Mouse (Mus musculus) hindbrain, embryonic 10.5 days (tissue): Measurements from ENCODE around the gene Ltbp4. TPM values are rescaled to one million over a fixed set of nuclear protein-coding genes. Genes with fewer than 3 reads are reported as not detected.

Source experiments
- DNase-seq: peaks from one replicate; pipeline ENCODE4 v3.0.0-alpha.2; 2017; ENCODE audit warnings: low spot score
- H3K27ac ChIP-seq: fragments of 300-500 bp; sonication (generic); 2 replicates; pipeline ENCODE4 v1.5.1; 2016; ENCODE audit warnings: mild to moderate bottlenecking, moderate library complexity
- H3K27me3 ChIP-seq: fragments of 300-500 bp; sonication (generic); 2 replicates; pipeline ENCODE4 v1.6.1; 2016; ENCODE audit warnings: mild to moderate bottlenecking; ENCODE audit not compliant: poor library complexity, insufficient read depth, severe bottlenecking
- H3K36me3 ChIP-seq: fragments of 300-500 bp; sonication (generic); 2 replicates; pipeline ENCODE4 v1.6.1; 2016; ENCODE audit warnings: mild to moderate bottlenecking, moderate library complexity
- H3K4me1 ChIP-seq: fragments of 300-500 bp; sonication (generic); replicated peaks from 2 replicates; pipeline ENCODE4 v1.6.1; 2016; ENCODE audit warnings: mild to moderate bottlenecking
- H3K4me3 ChIP-seq: fragments of 300-500 bp; sonication (generic); 2 replicates; pipeline ENCODE4 v1.5.1; 2016; ENCODE audit warnings: mild to moderate bottlenecking, moderate library complexity
- H3K9me3 ChIP-seq: fragments of 300-500 bp; sonication (generic); 2 replicates; pipeline ENCODE4 v1.6.1; 2016; ENCODE audit warnings: mild to moderate bottlenecking, moderate library complexity
- WGBS: fragments of 180-500 bp; shearing (Covaris S2); methylation state at CpG from one replicate; pipeline ENCODE4 v1.1.7; 2016; 5-methylcytosine and 5-hydroxymethylcytosine counted together
- polyA plus RNA-seq: library from polyadenylated mRNA; unstranded; fragments of >200 nt; fragmentation: Nextera tagmentation; extraction: Ambion mirVana; gene quantifications from 2 replicates; pipeline ENCODE4 v1.2.1, GENCODE M21; 2016

Gene Ltbp4
- polyA plus RNA-seq, 1 experiment from 2014 or later: 5.8 TPM

DNA sequence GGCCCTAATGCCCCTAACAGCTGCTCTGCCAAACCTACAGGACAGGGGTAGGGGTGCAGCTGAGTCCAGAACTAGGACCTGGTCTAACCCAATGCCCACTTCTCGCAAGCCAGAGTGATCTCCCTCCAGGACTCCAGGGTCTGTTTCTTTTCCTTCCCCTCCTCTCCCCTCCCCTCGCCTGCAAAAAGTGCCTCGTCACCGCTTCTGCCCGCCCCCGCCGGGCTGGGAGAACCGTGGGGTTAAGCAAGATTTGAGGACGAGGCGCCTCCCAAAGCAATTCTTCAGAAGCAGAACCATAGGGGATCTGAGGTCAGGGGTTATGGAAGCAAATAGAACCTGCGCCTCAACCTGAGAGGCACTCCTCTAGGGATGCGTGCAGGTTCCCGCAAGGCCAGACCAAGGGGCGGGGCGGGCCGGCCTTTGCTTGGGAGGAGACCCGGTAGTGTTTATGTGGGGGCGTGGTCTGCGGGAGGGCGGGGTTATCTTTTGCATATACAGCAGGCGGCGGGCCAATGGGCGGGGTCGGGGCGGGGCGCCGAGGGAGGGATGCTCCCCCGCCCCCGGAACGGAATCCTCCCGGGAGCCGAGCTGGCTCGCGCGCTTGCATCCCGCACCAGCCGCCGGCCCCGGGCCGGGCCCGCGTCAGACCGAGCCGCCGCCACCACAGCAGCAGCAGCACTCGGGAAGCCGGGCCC lies 79.1 kb downstream of the Ltbp4 start, which contains the start of gene Numbl:
TSS of gene Numbl (plus strand) at position 229 of the 695 bp plus-strand sequence.
- DNase-seq: peak; percentile 96
- Histone ChIP-seq H3K27ac (peak within 1 kb of the TSS; percentile 93), H3K27me3 (0 out of 2 replicates have a peak, but pooled peaks cover 3% of the 10 kb centered on the region), H3K36me3 (peaks cover 31% of the 10 kb centered on the region), H3K9me3 (no peaks in the 10 kb centered on the region), H3K4me3 (peak within 1 kb of the TSS; percentile 83), H3K4me1 (peaks cover 60% of the 10 kb centered on the region)
- WGBS: under 1% methylated on average over 47 of the region's 47 CpGs

DNA sequence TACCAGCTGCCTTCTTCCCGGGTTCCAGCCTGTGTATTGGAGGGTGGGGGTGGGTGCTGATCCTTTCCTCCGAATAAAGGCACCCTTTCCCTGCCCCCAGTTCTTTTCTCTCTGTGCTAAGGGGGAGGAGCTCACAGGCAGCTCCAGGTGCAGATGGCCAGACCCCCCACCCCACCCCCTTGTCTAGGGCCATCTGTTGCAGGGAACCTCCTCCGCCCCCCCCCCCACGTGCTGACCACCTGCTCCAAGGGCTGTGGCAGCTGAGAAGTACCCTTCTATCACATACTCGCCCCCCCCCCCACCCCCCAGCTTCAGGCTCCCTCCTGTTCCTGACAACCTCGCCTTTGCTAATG lies 79.7 kb downstream of the Ltbp4 start:
- Histone ChIP-seq H3K27ac (peak overlapping the region; percentile 93), H3K4me3 (peak overlapping the region; percentile 83), H3K4me1 (peaks cover 60% of the 10 kb centered on the region), H3K9me3 (no peaks in the 10 kb centered on the region), H3K36me3 (peaks cover 28% of the 10 kb centered on the region), H3K27me3 (0 out of 2 replicates have a peak, but pooled peaks cover 3% of the 10 kb centered on the region)
- WGBS: under 1% methylated on average over 6 of the region's 6 CpGs
- peak; percentile 68 for DNase-seq

- Histone ChIP-seq H3K9me3 (no peaks in the 10 kb centered on the region), H3K27me3 (0 out of 2 replicates have a peak, but pooled peaks cover 3% of the 10 kb centered on the region), H3K27ac (peak overlapping the region; percentile 93), H3K36me3 (peaks cover 27% of the 10 kb centered on the region), H3K4me1 (peaks cover 60% of the 10 kb centered on the region), H3K4me3 (peak overlapping the region; percentile 83)
- 11% methylated on average over 27 of the region's 27 CpGs for WGBS
- DNase-seq: peak; percentile 44
These were observed 80.2 kb downstream of the Ltbp4 start for GRCm38 (mm10) chr7:27257046-27257851.

GRCm38 (mm10) chr7:27255721-27256120 lies 81.8 kb downstream of the Ltbp4 start:
- 0 out of 2 replicates have a peak, but pooled peaks cover 3% of the 10 kb centered on the region for H3K27me3 ChIP-seq
- peaks cover 47% of the 10 kb centered on the region for H3K4me1 ChIP-seq
- no peak overlapping the region for H3K4me3 ChIP-seq
- no peaks in the 10 kb centered on the region for H3K9me3 ChIP-seq
- H3K36me3 ChIP-seq: peaks cover 32% of the 10 kb centered on the region
- H3K27ac ChIP-seq: peak overlapping the region; percentile 93; the same call in 1 of the 2 replicates
- WGBS: 75% methylated on average over 3 of the region's 3 CpGs
- peak; percentile 18 for DNase-seq

Other genes starting within 250 kb of the Ltbp4 start
- not detected in 2 replicates for gene Cyp2f2, start 217.8 kb downstream of the Ltbp4 start, polyA plus RNA-seq
- gene Cyp2t4, start 184.0 kb downstream of the Ltbp4 start, polyA plus RNA-seq: 0.10 TPM in 1 of 2 replicates, not detected in the other
- 81.2 and 97.4 TPM in 2 replicates for gene Egln2, start 170.9 kb downstream of the Ltbp4 start, polyA plus RNA-seq
- gene Rab4b, start 158.8 kb downstream of the Ltbp4 start, polyA plus RNA-seq: 66.0 and 92.2 TPM in 2 replicates
- gene Gm21983, start 156.6 kb downstream of the Ltbp4 start, polyA plus RNA-seq: 0.20 TPM in 1 of 2 replicates, not detected in the other
- gene Mia, start 156.5 kb downstream of the Ltbp4 start, polyA plus RNA-seq: 1.2 and 2.2 TPM in 2 replicates
- 3.6 and 4.3 TPM in 2 replicates for gene BC024978, start 141.9 kb downstream of the Ltbp4 start, polyA plus RNA-seq
- gene Snrpa, start 141.4 kb downstream of the Ltbp4 start, polyA plus RNA-seq: 393 and 408 TPM in 2 replicates
- 5.6 and 6.8 TPM in 2 replicates for gene Itpkc, start 109.0 kb downstream of the Ltbp4 start, polyA plus RNA-seq
- gene Coq8b, start 104.7 kb downstream of the Ltbp4 start, polyA plus RNA-seq: 22.4 and 27.2 TPM in 2 replicates
- gene Numbl, start 79.3 kb downstream of the Ltbp4 start, polyA plus RNA-seq: 28.9 and 53.1 TPM in 2 replicates
- gene Shkbp1, start 18.3 kb upstream of the Ltbp4 start, polyA plus RNA-seq: 76.3 and 87.4 TPM in 2 replicates
- 0.50 TPM in 1 of 2 replicates, not detected in the other for gene Gm20479, start 19.7 kb upstream of the Ltbp4 start, polyA plus RNA-seq
- gene Sptbn4, start 110.0 kb upstream of the Ltbp4 start, polyA plus RNA-seq: 0.33 and 0.34 TPM in 2 replicates
- gene Blvrb, start 110.3 kb upstream of the Ltbp4 start, polyA plus RNA-seq: 40.6 and 41.8 TPM in 2 replicates
- gene Sertad3, start 136.1 kb upstream of the Ltbp4 start, polyA plus RNA-seq: 23.0 and 24.2 TPM in 2 replicates
- 21.5 and 23.6 TPM in 2 replicates for gene Sertad1, start 149.2 kb upstream of the Ltbp4 start, polyA plus RNA-seq
- gene Prx, start 161.6 kb upstream of the Ltbp4 start, polyA plus RNA-seq: 2.5 and 3.4 TPM in 2 replicates
- gene Hipk4, start 185.6 kb upstream of the Ltbp4 start, polyA plus RNA-seq: 0.57 and 0.94 TPM in 2 replicates
- 55.7 and 73.2 TPM in 2 replicates for gene Pld3, start 215.5 kb upstream of the Ltbp4 start, polyA plus RNA-seq
- 36.3 and 39.3 TPM in 2 replicates for gene 2310022A10Rik, start 215.5 kb upstream of the Ltbp4 start, polyA plus RNA-seq